Mouse (Mus musculus) monocyte, adult 2 months (primary cell): ENCODE measurements around the gene Cenpi.

Source experiments
- DNase-seq, 2 experiments: peaks; one replicate each; pipeline ENCODE4 v3.0.0; 2022; ENCODE audit warnings: low spot score in 2 of 2, low read depth in 1 of 2

Gene Cenpi

GRCm38 (mm10) chrX:134362156-134362555, 54.3 kb downstream of the Cenpi start:
- DNase-seq = no peak

GRCm38 (mm10) chrX:134365421-134365820, 57.5 kb downstream of the Cenpi start:
- no peak for DNase-seq

- no peak for DNase-seq
These were observed 58.7 kb downstream of the Cenpi start for GRCm38 (mm10) chrX:134366547-134366946.

GRCm38 (mm10) chrX:134371279-134371678, 63.4 kb downstream of the Cenpi start:
- no peak for DNase-seq

- DNase-seq = no peak
These were observed 66.3 kb downstream of the Cenpi start for GRCm38 (mm10) chrX:134374190-134374589.

- DNase-seq = no peak
These were observed 77.0 kb downstream of the Cenpi start for GRCm38 (mm10) chrX:134384896-134385295.

- no peak for DNase-seq
These were observed 91.1 kb downstream of the Cenpi start for GRCm38 (mm10) chrX:134398972-134399371.

- no peak for DNase-seq
These were observed 96.1 kb downstream of the Cenpi start, which contains the start of gene Drp2 for GRCm38 (mm10) chrX:134403863-134404583. Gene Drp2, plus strand, starts transcription at chrX:134404551.

- DNase-seq = no peak
These were observed 96.7 kb downstream of the Cenpi start for GRCm38 (mm10) chrX:134404584-134404955.

- no peak for DNase-seq
These were observed 101.5 kb downstream of the Cenpi start for GRCm38 (mm10) chrX:134409354-134409900.

GRCm38 (mm10) chrX:134412096-134412495, 104.2 kb downstream of the Cenpi start:
- DNase-seq = no peak
